Mouse (Mus musculus) E14TG2a.4 (cell line): ENCODE measurements around the gene Foxm1.

ENCODE experiments used
- CTCF ChIP-seq: conservative IDR thresholded peaks from 2 replicates; pipeline ENCODE4 v1.5.1; 2014; ENCODE audit warnings: low read length
- NANOG ChIP-seq: IDR thresholded peaks from 2 replicates; pipeline ENCODE4 v1.6.1; 2014; ENCODE audit warnings: borderline replicate concordance, low read length, mixed read lengths
- POU5F1 ChIP-seq: IDR thresholded peaks from 2 replicates; pipeline ENCODE4 v1.6.1; 2014; ENCODE audit warnings: low read length, borderline replicate concordance

DNA sequence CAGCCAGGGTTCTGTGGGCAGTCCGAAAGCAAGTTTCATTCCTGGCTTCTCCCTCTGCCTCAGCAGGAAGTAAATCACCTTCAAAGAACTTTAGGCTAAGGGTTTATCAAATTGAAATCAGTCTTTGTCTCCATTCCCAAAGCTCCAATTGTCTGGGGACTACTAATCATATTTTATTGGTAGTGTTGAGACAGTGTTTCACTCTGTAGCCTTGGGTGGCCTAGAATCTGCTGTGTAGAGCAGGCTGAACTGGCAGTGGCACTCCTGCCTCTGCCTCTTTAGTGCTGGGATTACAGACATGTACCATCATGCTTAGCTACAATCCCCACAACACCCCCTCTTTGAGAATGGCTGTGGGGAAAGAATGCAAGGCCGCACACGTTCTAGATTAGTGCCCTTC lies 58.7 kb downstream of the Foxm1 start:
- TF ChIP-seq CTCF (no peak), NANOG (no peak), POU5F1 (no peak)
